Mouse (Mus musculus) liver, postnatal 0 days (tissue): ENCODE measurements around the gene Vps41. TPM values are rescaled to one million over a fixed set of nuclear protein-coding genes. Genes with fewer than 3 reads are reported as not detected.

Experiments used
- ATAC-seq: fragments of 200-750 bp; cut with Nextera tagmentation; 2 replicates; pipeline ENCODE4 v1.8.0; 2017; ENCODE audit warnings: mild to moderate bottlenecking, moderate library complexity
- DNase-seq: peaks from one replicate; pipeline ENCODE4 v3.0.0-alpha.2; 2016
- H3K27ac ChIP-seq: fragments of 300-500 bp; sonication (generic); 2 replicates; pipeline ENCODE4 v1.5.1; 2014; ENCODE audit warnings: antibody characterized with exemption, moderate library complexity, mild to moderate bottlenecking, low read depth
- H3K27me3 ChIP-seq: fragments of 300-500 bp; sonication (generic); 2 replicates; pipeline ENCODE4 v1.6.1; 2014; ENCODE audit warnings: low read length, control low read depth, mixed read lengths; ENCODE audit not compliant: insufficient read depth
- H3K36me3 ChIP-seq: fragments of 300-500 bp; sonication (generic); replicated peaks from 2 replicates; pipeline ENCODE4 v1.6.1; 2014; ENCODE audit warnings: mild to moderate bottlenecking, control low read depth, low read length, moderate library complexity, mixed read lengths; ENCODE audit not compliant: insufficient read depth
- H3K4me1 ChIP-seq: fragments of 300-500 bp; sonication (generic); 2 replicates; pipeline ENCODE4 v1.6.1; 2014; ENCODE audit warnings: antibody characterized with exemption, mild to moderate bottlenecking, control low read depth; ENCODE audit not compliant: insufficient read depth
- H3K4me2 ChIP-seq: fragments of 300-500 bp; sonication (generic); 2 replicates; pipeline ENCODE4 v1.6.1; 2014; ENCODE audit warnings: low read depth, mild to moderate bottlenecking, low read length, moderate library complexity, mixed read lengths
- H3K4me3 ChIP-seq: fragments of 300-500 bp; sonication (generic); 2 replicates; pipeline ENCODE4 v1.5.1; 2014; ENCODE audit warnings: low read depth, low read length
- H3K9ac ChIP-seq: fragments of 300-500 bp; sonication (generic); replicated peaks from 2 replicates; pipeline ENCODE4 v1.6.1; 2014; ENCODE audit warnings: mild to moderate bottlenecking, moderate library complexity
- H3K9me3 ChIP-seq: fragments of 300-500 bp; sonication (generic); 2 replicates; pipeline ENCODE4 v1.6.1; 2016; ENCODE audit warnings: mild to moderate bottlenecking, control low read depth, low read length, mixed read lengths
- CTCF ChIP-seq: sonication (generic); IDR thresholded peaks from 2 replicates; pipeline ENCODE4 v1.5.1; 2016; ENCODE audit warnings: antibody characterized with exemption, low read depth
- EP300 ChIP-seq: IDR thresholded peaks from 2 replicates; pipeline ENCODE4 v1.6.1; 2016; ENCODE audit warnings: antibody characterized with exemption, low read depth, mild to moderate bottlenecking
- WGBS: fragments of 180-500 bp; shearing (Covaris S2); extraction: QIAGEN DNeasy Blood & Tissue Kit; methylation state at CpG from one replicate; pipeline ENCODE4 v1.1.7; 2014; ENCODE audit not compliant: insufficient replicate concordance; 5-methylcytosine and 5-hydroxymethylcytosine counted together
- polyA plus RNA-seq: library from polyadenylated mRNA; unstranded; fragments of >200 nt; fragmentation: Nextera tagmentation; extraction: Ambion mirVana; gene quantifications from 2 replicates; pipeline ENCODE4 v1.2.1, GENCODE M21; 2015

Gene Vps41
- polyA plus RNA-seq, 1 experiment from 2014 or later: 17.0 TPM

DNA sequence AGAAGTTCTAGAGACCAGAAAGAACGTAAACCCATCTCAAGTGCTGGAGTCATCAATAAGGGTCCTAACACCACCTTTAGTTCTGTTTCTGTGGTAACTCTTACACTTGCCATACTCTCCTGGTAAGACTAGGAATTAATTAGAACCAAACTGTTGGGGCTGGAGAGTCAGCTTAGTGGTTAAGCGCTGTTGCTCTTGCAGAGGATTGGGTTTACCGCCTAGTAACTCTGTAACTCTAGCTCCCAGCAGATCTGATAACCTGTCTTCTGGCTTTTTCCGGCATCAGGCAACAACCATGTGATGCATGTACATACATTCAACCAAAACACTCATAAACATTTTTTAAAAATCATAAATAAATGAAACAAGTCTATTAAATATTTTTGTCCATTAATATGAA lies 72.6 kb downstream of the Vps41 start:
- DNase-seq: no peak
- ATAC-seq: no peak
- Histone ChIP-seq H3K4me2 (no peak overlapping the region), H3K4me1 (peaks cover 4% of the 10 kb centered on the region; the same call in 1 of the 2 replicates), H3K27ac (no peak overlapping the region), H3K36me3 (0 out of 2 replicates have a peak, but pooled peaks cover 2% of the 10 kb centered on the region), H3K27me3 (no peaks in the 10 kb centered on the region), H3K4me3 (no peak overlapping the region), H3K9ac (no peak overlapping the region), H3K9me3 (no peaks in the 10 kb centered on the region)
- TF ChIP-seq EP300: no peak
- no peak for TF ChIP-seq CTCF
- WGBS: 81% methylated on average over 4 of the region's 4 CpGs

DNA sequence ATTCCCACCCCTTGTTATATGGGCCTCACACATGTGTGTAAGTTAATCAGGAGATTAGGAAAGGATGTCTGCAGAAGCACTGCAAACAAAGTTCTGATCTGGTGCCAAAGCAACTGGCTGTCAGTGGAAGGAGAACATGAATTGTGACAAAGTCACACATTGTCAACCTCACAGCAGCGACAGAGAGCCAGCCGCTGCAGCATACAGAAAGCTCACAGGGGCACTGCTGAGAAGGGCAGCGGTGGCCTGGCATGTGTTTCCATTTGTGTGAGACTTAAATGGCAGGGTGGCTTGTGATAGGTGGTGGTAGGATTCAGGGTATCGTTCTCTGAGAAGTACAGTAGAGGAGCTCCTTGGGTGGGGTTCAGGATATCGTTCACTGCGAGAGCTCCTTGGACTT lies 73.0 kb downstream of the Vps41 start:
- H3K4me1 ChIP-seq: peaks cover 4% of the 10 kb centered on the region; the same call in 1 of the 2 replicates
- 0 out of 2 replicates have a peak, but pooled peaks cover 2% of the 10 kb centered on the region for H3K36me3 ChIP-seq
- ATAC-seq (no peak), DNase-seq (no peak)
- H3K9ac ChIP-seq: no peak overlapping the region
- TF ChIP-seq EP300: no peak
- TF ChIP-seq CTCF: no peak
- no peaks in the 10 kb centered on the region for H3K27me3 ChIP-seq
- no peaks in the 10 kb centered on the region for H3K9me3 ChIP-seq
- no peak overlapping the region for H3K4me3 ChIP-seq
- H3K27ac ChIP-seq: no peak overlapping the region
- no peak overlapping the region for H3K4me2 ChIP-seq
- WGBS: 75% methylated on average over 6 of the region's 6 CpGs

DNA sequence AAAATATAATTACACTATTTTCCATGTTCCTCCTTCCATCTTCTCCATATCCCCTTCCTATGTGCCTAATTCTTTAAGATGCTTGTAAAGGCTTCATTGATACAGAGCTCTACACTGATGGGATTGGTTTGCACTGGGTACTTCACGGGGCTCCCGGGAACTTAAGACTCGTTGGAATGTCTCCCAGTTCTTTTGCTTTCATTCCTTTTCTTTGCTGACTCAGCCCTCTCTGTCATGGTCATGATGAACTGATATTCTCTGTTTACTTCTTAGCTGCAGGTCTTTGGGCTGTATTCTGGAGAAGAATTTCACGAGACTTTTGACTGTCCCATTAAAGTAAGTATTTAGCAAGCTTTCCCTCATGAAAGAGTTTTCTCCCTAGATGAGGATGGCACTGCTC lies 74.2 kb downstream of the Vps41 start:
- WGBS: 73% methylated on average over 4 of the region's 4 CpGs
- no peak for DNase-seq

DNA sequence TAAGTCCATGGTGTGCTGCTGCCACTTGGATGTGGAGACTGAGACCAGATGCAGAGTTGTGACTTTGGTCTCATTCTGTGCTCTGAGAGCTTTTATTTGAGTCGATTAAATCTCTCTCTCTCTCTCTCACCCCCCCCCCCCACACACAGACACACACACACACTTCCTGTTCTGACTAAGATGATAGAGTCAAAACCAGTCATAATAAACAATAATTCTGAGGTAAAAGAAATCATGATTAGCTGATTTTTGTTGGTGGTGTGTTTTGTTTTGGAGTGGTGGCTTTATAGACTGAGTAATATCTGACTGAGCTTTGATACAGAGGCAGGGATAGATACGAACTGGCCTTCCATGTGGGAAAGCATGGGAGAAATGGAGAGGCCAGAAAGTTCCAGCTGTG lies 74.6 kb downstream of the Vps41 start:
- Histone ChIP-seq H3K9ac (no peak overlapping the region), H3K4me2 (no peak overlapping the region), H3K4me1 (peaks cover 4% of the 10 kb centered on the region; the same call in 1 of the 2 replicates), H3K27me3 (no peaks in the 10 kb centered on the region), H3K4me3 (no peak overlapping the region), H3K36me3 (peaks cover 2% of the 10 kb centered on the region; the same call in 1 of the 2 replicates), H3K9me3 (no peaks in the 10 kb centered on the region), H3K27ac (no peak overlapping the region)
- WGBS: 78% methylated on average over 2 of the region's 2 CpGs
- no peak for TF ChIP-seq EP300
- no peak for TF ChIP-seq CTCF
- DNase-seq (no peak), ATAC-seq (no peak)

More for the DNA sequence above, 74.2 kb downstream of the Vps41 start:
- Histone ChIP-seq H3K4me3 (no peak overlapping the region), H3K36me3 (0 out of 2 replicates have a peak, but pooled peaks cover 2% of the 10 kb centered on the region), H3K4me2 (no peak overlapping the region), H3K27me3 (no peaks in the 10 kb centered on the region), H3K4me1 (peaks cover 4% of the 10 kb centered on the region; the same call in 1 of the 2 replicates), H3K27ac (no peak overlapping the region), H3K9me3 (no peaks in the 10 kb centered on the region), H3K9ac (no peak overlapping the region)
- ATAC-seq: no peak
- no peak for TF ChIP-seq EP300
- no peak for TF ChIP-seq CTCF

DNA sequence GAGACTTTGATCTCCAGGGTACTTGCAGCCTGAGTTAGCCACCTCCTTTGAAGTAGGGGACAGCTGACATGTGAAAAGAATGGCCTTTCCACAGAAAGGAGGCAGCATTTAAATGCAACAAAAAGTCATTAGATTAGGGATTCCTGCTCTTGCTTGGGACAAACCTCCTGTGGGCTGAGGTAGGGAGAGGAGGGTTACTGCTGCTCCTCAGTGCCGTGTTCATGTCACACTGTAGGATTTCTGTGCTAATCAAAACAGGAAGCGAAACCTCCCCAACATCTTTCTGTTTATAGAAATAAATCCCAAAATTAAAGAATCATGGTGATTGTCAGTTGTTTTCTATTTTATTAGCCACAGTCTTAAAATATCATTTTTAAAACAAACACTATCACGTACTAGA lies 77.4 kb downstream of the Vps41 start:
- no peak for TF ChIP-seq EP300
- TF ChIP-seq CTCF: no peak
- Histone ChIP-seq H3K36me3 (peaks cover 2% of the 10 kb centered on the region; the same call in 1 of the 2 replicates), H3K4me3 (no peak overlapping the region), H3K27ac (no peak overlapping the region), H3K9ac (no peak overlapping the region), H3K4me2 (no peak overlapping the region), H3K27me3 (no peaks in the 10 kb centered on the region), H3K9me3 (no peaks in the 10 kb centered on the region), H3K4me1 (no peaks in the 10 kb centered on the region)
- DNase-seq: no peak
- 75% methylated on average over 3 of the region's 3 CpGs for WGBS
- no peak for ATAC-seq

DNA sequence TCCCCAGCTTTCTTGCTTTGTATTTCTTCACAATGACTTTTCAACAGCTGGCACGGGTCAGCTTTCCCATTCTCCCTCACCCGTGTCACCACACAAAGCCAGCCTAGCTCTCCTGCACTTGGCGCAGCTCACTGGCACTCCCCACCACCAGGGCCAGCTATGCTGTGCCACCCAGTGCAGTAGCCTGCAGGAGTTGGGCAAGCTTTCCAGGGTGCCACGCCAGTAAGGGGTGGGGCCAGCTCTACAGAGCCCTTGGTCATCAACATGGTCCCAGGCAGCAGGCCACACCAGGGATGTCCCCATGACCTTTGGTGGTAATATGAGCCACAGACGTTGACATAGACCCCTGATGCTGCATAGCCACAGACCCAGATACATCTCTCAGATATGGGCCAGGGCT lies 80.5 kb downstream of the Vps41 start:
- ATAC-seq (no peak), DNase-seq (no peak)
- Histone ChIP-seq H3K9me3 (no peaks in the 10 kb centered on the region), H3K9ac (no peak overlapping the region), H3K4me3 (no peak overlapping the region), H3K27me3 (no peaks in the 10 kb centered on the region), H3K27ac (no peak overlapping the region), H3K4me1 (no peaks in the 10 kb centered on the region), H3K36me3 (peaks cover 2% of the 10 kb centered on the region; the same call in 1 of the 2 replicates), H3K4me2 (no peak overlapping the region)
- TF ChIP-seq EP300 (no peak), CTCF (no peak)
- WGBS: 75% methylated on average over 5 of the region's 5 CpGs

DNA sequence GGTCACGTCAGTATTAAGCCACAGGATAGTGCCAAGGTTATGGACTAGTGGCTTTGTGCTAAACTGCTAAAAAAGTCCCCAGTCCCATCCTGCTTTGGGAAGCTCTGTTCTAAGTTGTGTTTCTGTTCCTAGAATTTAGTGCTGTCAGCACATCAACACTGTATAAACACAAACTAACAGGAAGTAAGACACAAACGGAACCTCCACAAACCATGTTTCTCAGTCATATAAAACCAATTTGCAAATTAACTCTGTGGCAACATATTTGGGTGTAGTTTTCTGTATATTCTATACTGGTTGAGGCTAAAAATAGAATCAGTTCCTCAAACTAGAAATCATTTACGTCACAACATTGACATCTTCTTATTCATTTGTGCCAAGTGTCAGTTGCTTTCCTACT lies 83.3 kb downstream of the Vps41 start:
- peak; percentile 59 for ATAC-seq

More for the DNA sequence above, 83.3 kb downstream of the Vps41 start:
- Histone ChIP-seq H3K4me3 (no peak overlapping the region), H3K4me2 (no peak overlapping the region), H3K27me3 (no peaks in the 10 kb centered on the region), H3K4me1 (no peaks in the 10 kb centered on the region), H3K9me3 (no peaks in the 10 kb centered on the region), H3K9ac (no peak overlapping the region), H3K27ac (no peak overlapping the region), H3K36me3 (no peaks in the 10 kb centered on the region; the same call in 1 of the 2 replicates)
- no peak for TF ChIP-seq CTCF
- no peak for TF ChIP-seq EP300
- DNase-seq: no peak
- 57% methylated on average over 3 of the region's 3 CpGs for WGBS
